Mouse (Mus musculus) layer of hippocampus, adult 11-12 months (tissue): ENCODE measurements at regions not wholly inside any gene's neighbourhood (a gene's known extent, or its start where the extent isn't known, plus 50 kb on each side); places are given as distances from the start of the nearest gene placed in this dataset.

Source experiments
- DNase-seq: peaks from one replicate; pipeline ENCODE4 v3.0.0; 2022; ENCODE audit warnings: low spot score

- DNase-seq, result no peak
Observed at GRCm38 (mm10) chr9:68072624-68073023, 232.4 kb downstream of the Vps13c start.

GRCm38 (mm10) chr9:68077329-68077728 is 237.1 kb downstream of the Vps13c start:
- DNase-seq, result no peak

GRCm38 (mm10) chr9:68083341-68083740 is 243.1 kb downstream of the Vps13c start:
- no peak for DNase-seq

- no peak for DNase-seq
Observed at GRCm38 (mm10) chr9:68084966-68085365, 244.8 kb downstream of the Vps13c start.

GRCm38 (mm10) chr9:68094561-68094960 is 254.4 kb downstream of the Vps13c start:
- DNase-seq, result no peak

GRCm38 (mm10) chr9:68109841-68110240 is 269.6 kb downstream of the Vps13c start:
- DNase-seq, result no peak

GRCm38 (mm10) chr9:68115151-68115690 is 275.0 kb downstream of the Vps13c start:
- no peak for DNase-seq

GRCm38 (mm10) chr9:68116221-68116741 is 276.1 kb downstream of the Vps13c start:
- DNase-seq, result peak; percentile 7

- DNase-seq, result no peak
Observed at GRCm38 (mm10) chr9:68118266-68118665, 278.1 kb downstream of the Vps13c start.

- no peak for DNase-seq
Observed at GRCm38 (mm10) chr9:68122266-68122665, 282.1 kb downstream of the Vps13c start.

- DNase-seq, result peak; percentile 27
Observed at GRCm38 (mm10) chr9:68131263-68131662, 291.1 kb downstream of the Vps13c start.

- DNase-seq, result no peak
Observed at GRCm38 (mm10) chr9:68135446-68136050, 295.4 kb downstream of the Vps13c start.

- DNase-seq, result peak; percentile 3
Observed at GRCm38 (mm10) chr9:68162813-68163570, 322.8 kb downstream of the Vps13c start.

- DNase-seq, result no peak
Observed at GRCm38 (mm10) chr9:68166556-68166955, 326.4 kb downstream of the Vps13c start.

- DNase-seq, result no peak
Observed at GRCm38 (mm10) chr9:68188921-68189320, 348.7 kb downstream of the Vps13c start.

GRCm38 (mm10) chr9:68199831-68200230 is 359.6 kb downstream of the Vps13c start:
- no peak for DNase-seq

GRCm38 (mm10) chr9:68201031-68201430 is 360.8 kb downstream of the Vps13c start:
- DNase-seq, result no peak

- no peak for DNase-seq
Observed at GRCm38 (mm10) chr9:68225694-68226093, 385.5 kb downstream of the Vps13c start.

- no peak for DNase-seq
Observed at GRCm38 (mm10) chr9:68231131-68231530, 390.9 kb downstream of the Vps13c start.

- no peak for DNase-seq
Observed at GRCm38 (mm10) chr9:68234979-68235649, 394.9 kb downstream of the Vps13c start.

- no peak for DNase-seq
Observed at GRCm38 (mm10) chr9:68239121-68239520, 398.9 kb downstream of the Vps13c start.

GRCm38 (mm10) chr9:68239551-68239950 is 399.4 kb downstream of the Vps13c start:
- DNase-seq, result peak; percentile 7

- DNase-seq, result no peak
Observed at GRCm38 (mm10) chr9:68250011-68250410, 403.6 kb upstream of the Rora start.
